Mouse (Mus musculus) liver, adult 2 months (tissue): ENCODE measurements at regions not wholly inside any gene's neighbourhood (a gene's known extent, or its start where the extent isn't known, plus 50 kb on each side); places are given as distances from the start of the nearest gene placed in this dataset.

Experiments
- CTCF ChIP-seq: fragments of 200-500 bp; IDR thresholded peaks from 2 replicates; pipeline ENCODE4 v1.5.1; 2011; ENCODE audit warnings: low read depth, low read length, control low read depth
- POLR2A ChIP-seq: fragments of 200-500 bp; IDR thresholded peaks from 2 replicates; pipeline ENCODE4 v1.6.1; 2011; ENCODE audit warnings: low read length, control low read depth; ENCODE audit not compliant: insufficient read depth; ENCODE audit errors: extremely low read depth

DNA sequence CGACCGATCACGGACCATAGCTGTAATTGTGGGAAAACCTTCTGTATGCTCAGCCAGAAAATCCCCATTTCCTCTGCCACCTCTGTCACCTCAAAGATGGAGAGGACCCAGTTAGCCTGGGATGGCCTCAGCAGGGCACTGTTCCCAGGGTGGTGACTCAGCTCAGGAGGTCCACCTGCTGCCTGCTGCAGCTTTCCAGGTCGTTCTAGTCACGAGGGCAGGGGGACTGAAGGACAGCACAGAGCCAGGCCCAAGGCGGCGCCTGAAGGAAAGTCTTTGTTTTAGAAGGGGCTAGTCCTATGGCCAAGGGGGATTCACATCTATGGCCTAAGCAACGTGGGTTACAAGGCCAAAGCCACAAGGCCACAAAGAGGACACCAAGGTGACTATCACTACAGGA is 114.5 kb upstream of the Klf14 start:
- TF ChIP-seq CTCF = no peak
- no peak for TF ChIP-seq POLR2A
